Mouse (Mus musculus) ES-E14 (cell line): ENCODE results near the gene Syf2. TPM values are rescaled to one million over a fixed set of nuclear protein-coding genes. Genes with fewer than 3 reads are reported as not detected.

Experiments
- DNase-seq: peaks from one replicate; pipeline ENCODE4 v3.0.0-alpha.2; 2013; ENCODE audit warnings: low read depth, low spot score
- H3K27ac ChIP-seq: 2 replicates; pipeline ENCODE4 v1.5.1; 2012; ENCODE audit warnings: low read depth, mild to moderate bottlenecking, low read length, moderate library complexity, mixed read lengths; ENCODE audit not compliant: poor library complexity, insufficient read depth, severe bottlenecking
- H3K36me3 ChIP-seq: 2 replicates; pipeline ENCODE4 v1.6.1; 2012; ENCODE audit warnings: mild to moderate bottlenecking, low read length, moderate library complexity, mixed read lengths; ENCODE audit not compliant: control insufficient read depth, poor library complexity, insufficient read depth, severe bottlenecking
- H3K4me1 ChIP-seq, 2 experiments: fragments of 150-350 bp in 1 of 2; sonication (generic) in 1 of 2; 2 replicates each; pipeline ENCODE4 v1.6.1; 2012; ENCODE audit warnings: low read length in 2 of 2, mild to moderate bottlenecking in 1 of 2, mixed read lengths in 1 of 2; ENCODE audit not compliant: control insufficient read depth in 2 of 2, insufficient read depth in 2 of 2, poor library complexity in 1 of 2
- H3K4me3 ChIP-seq, 2 experiments: fragments of 150-350 bp in 1 of 2; sonication (generic) in 1 of 2; 2 replicates each; pipeline ENCODE4 v1.5.1; 2012; ENCODE audit warnings: low read length in 2 of 2, low read depth in 1 of 2, mild to moderate bottlenecking in 1 of 2, mixed read lengths in 1 of 2; ENCODE audit not compliant: insufficient read depth in 1 of 2, poor library complexity in 1 of 2, severe bottlenecking in 1 of 2
- H3K9ac ChIP-seq: 2 replicates; pipeline ENCODE4 v1.6.1; 2012; ENCODE audit warnings: low read depth, mild to moderate bottlenecking, low read length, mixed read lengths; ENCODE audit not compliant: poor library complexity, insufficient read depth, severe bottlenecking
- H3K9me3 ChIP-seq: fragments of 150-350 bp; sonication (generic); 2 replicates; pipeline ENCODE4 v1.6.1; 2012; ENCODE audit warnings: low read depth, mild to moderate bottlenecking, low read length; ENCODE audit not compliant: control insufficient read depth, insufficient read depth
- CHD2 ChIP-seq: IDR thresholded peaks from 2 replicates; pipeline ENCODE4 v1.6.1; 2014; ENCODE audit warnings: mild to moderate bottlenecking, low read depth, low read length, inconsistent platforms
- HCFC1 ChIP-seq: IDR thresholded peaks from 2 replicates; pipeline ENCODE4 v1.6.1; 2012; ENCODE audit warnings: low read length, inconsistent platforms, borderline replicate concordance; ENCODE audit not compliant: insufficient read depth
- MAFK ChIP-seq: IDR thresholded peaks from 2 replicates; pipeline ENCODE4 v1.6.1; 2014; ENCODE audit warnings: mild to moderate bottlenecking, low read depth, low read length, inconsistent platforms; ENCODE audit not compliant: insufficient read depth
- ZC3H11A ChIP-seq: IDR thresholded peaks from 2 replicates; pipeline ENCODE4 v1.6.1; 2012; ENCODE audit warnings: low read depth, mild to moderate bottlenecking, inconsistent platforms, low read length, borderline replicate concordance
- ZNF384 ChIP-seq: IDR thresholded peaks from 2 replicates; pipeline ENCODE4 v1.6.1; 2012; ENCODE audit warnings: low read depth, low read length, inconsistent platforms
- in situ Hi-C, 2 experiments: fragments of 600-800 bp; cut with MboI; formaldehyde crosslinking; loops; one replicate each; pipeline ENCODE4 v1.15.1; 2025; ENCODE audit warnings: low sequenced_read_pairs in 2 of 2, inconsistent platforms in 1 of 2; ENCODE audit not compliant: unreplicated experiment in 2 of 2
- total RNA-seq: library from RNA; depleted of rRNA; stranded (reverse); fragments of 300-350 nt; gene quantifications from 2 replicates; pipeline ENCODE4 v1.2.3, GENCODE M21; 2012

Gene Syf2
- total RNA-seq, 1 experiment, result 76.6 TPM

DNA sequence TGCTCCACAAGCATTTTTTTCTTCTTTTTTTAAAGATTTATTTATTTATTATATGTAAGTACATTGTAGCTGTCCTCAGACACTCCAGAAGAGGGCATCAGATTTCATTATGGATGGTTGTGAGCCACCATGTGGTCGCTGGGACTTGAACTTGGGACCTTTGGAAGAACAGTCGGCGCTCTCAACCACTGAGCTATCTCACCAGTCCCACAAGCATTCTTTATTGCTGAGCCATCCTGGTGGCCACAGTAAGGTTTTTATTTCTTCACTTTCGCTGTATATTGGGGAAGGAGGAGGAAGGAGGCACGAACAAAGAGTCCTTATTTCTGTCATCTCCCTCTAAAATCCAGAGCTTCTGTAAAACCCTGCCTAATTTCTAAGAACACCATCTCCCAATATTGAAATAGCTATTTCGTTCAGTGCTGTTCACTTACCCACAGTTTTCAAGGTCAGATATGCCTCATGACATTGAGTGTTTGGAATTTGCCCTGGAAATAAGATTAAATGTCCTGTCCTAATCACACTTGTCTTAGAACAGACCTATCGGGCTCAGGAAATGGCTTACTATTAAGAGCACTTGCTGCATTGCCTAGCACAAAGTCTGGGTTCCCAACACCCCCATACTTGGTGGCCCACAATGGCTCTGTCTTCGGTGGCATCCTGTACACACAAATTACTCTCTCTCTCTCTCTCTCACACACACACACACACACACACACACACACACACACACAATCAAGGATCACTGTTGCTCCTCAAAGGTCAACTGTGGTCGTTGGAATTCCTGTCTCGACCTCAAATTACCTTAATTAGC is 8.4 kb upstream of the Syf2 start:
- no peak for DNase-seq
- Histone ChIP-seq H3K4me1 (peaks cover 5 to 6% of the 10 kb centered on the region in 2 experiments; a peak in 2 of 4 replicates), H3K36me3 (peaks cover 25% of the 10 kb centered on the region), H3K9ac (peak overlapping the region; percentile 80), H3K4me3 (peak overlapping the region; percentile 58 to 66), H3K27ac (peak overlapping the region; percentile 96; the same call in 1 of the 2 replicates), H3K9me3 (no peaks in the 10 kb centered on the region)
- TF ChIP-seq HCFC1 (no peak), ZC3H11A (no peak), ZNF384 (no peak), CHD2 (no peak), MAFK (no peak)
- in situ Hi-C loops, result no loop called here

- Histone ChIP-seq H3K9ac (peak overlapping the region; percentile 80), H3K36me3 (peaks cover 25% of the 10 kb centered on the region), H3K9me3 (no peaks in the 10 kb centered on the region), H3K4me1 (peaks cover 5 to 6% of the 10 kb centered on the region in 2 experiments; a peak in 2 of 4 replicates), H3K27ac (peak overlapping the region; percentile 96), H3K4me3 (peak overlapping the region; percentile 58 to 66)
- DNase-seq, result no peak
- TF ChIP-seq ZNF384 (no peak), ZC3H11A (no peak)
- in situ Hi-C loops, result no loop called here
These were observed 7.8 kb upstream of the Syf2 start for GRCm38 (mm10) chr4:134922925-134923244.

DNA sequence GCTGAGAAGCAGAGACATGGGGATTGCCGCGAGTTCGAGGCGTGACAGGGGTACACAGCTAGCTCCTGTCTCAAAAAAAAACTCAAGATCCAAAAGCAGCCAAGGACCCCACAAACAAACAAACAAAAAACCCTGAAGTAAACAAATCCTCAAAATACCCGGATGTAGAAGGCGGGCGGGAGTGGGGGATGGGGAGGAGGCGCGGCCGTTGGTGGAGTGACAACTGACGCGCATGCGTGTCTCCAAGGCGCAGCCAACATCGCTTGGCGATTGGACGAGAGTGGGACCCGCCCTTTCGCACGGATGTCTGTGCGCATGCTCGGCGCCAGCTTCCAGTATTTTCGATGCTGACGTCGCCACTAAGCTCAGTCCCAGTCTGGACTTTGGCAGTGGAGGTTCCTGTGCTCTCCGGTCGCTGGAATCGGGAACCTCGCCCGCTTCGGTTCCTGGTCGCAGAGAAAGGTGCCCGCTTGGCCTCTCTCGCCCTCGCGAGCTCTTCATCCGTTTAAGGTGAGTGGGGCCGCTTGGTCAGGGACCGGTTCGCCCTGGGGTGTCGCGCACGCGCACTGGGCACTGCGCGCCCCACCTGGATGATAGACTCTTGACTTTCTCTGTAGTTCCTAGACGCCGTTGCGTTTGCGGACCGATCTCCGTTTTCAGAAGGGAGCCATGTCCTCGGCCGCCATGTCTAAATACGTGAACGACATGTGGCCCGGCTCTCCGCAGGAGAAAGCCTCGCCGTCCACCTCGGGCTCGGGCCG is 7.3 kb upstream of the Syf2 start, which contains the start of gene Rsrp1:
Gene Rsrp1, plus strand, starts transcription at position 335 of the 761 bp plus-strand sequence.
- peak within 1 kb of the TSS; percentile 98 for H3K27ac ChIP-seq
- peak within 1 kb of the TSS; percentile 98 for H3K9ac ChIP-seq
- peak within 1 kb of the TSS; percentile 72 to 95 for H3K4me3 ChIP-seq
- H3K36me3 ChIP-seq, result peaks cover 25% of the 10 kb centered on the region
- DNase-seq, result peak; percentile 95
- H3K4me1 ChIP-seq, result peaks cover 3 to 5% of the 10 kb centered on the region in 2 experiments; a peak in 2 of 4 replicates
- in situ Hi-C loops, result no loop called here
- H3K9me3 ChIP-seq, result no peaks in the 10 kb centered on the region
- TF ChIP-seq CHD2 (peak; percentile 59; the same call in 1 of the 2 replicates), ZC3H11A (no peak), HCFC1 (peak; percentile 36; the same call in 1 of the 2 replicates), MAFK (peak; percentile 43; the same call in 1 of the 2 replicates)

DNA sequence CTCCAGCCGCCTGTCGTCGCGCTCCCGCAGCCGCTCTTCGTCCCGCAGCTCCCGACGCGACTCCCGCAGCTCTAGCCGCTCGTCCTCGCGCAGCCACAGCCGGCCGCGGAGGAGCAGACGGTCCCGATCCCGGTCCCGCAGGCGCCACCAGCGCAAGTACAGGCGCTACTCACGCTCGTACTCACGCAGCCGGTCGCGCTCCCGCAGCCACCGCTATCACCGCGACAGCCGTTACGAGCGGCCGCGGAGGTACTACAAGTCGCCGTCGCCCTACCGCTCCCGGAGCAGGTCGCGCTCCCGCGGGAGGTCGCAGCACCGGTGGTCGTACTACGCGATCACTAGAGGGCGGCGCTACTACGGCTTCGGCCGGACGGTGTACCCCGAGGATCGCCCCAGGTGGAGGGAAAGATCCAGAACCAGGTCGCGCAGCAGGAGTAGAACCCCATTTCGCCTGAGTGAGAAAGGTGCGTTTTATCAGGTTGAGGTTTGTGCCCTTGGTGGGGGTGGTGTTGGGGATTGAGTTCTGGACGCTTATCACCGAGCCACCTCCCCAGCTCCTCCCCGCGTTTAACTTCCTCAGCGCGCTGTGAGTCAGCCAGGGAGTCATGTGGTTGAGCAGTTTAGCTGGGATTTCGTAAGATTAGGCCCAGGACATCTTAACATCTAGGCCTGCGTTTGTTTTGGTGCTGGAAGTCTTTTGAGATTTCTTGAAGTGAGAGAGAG is 6.5 kb upstream of the Syf2 start:
- TF ChIP-seq CHD2 (peak; percentile 14; the same call in 1 of the 2 replicates), ZNF384 (no peak), HCFC1 (no peak)
- H3K4me1 ChIP-seq, result peaks cover 2 to 5% of the 10 kb centered on the region in 2 experiments; a peak in 2 of 4 replicates
- H3K4me3 ChIP-seq, result peak overlapping the region; percentile 72 to 95
- H3K9ac ChIP-seq, result peak overlapping the region; percentile 98
- H3K9me3 ChIP-seq, result no peaks in the 10 kb centered on the region
- peaks cover 25% of the 10 kb centered on the region for H3K36me3 ChIP-seq
- in situ Hi-C loops, result no loop called here
- DNase-seq, result no peak
- peak overlapping the region; percentile 98 for H3K27ac ChIP-seq
